Mouse (Mus musculus) G1E (cell line): ENCODE measurements around the gene Senp7. TPM values are rescaled to one million over a fixed set of nuclear protein-coding genes. Genes with fewer than 3 reads are reported as not detected.

Source experiments
- ATAC-seq: 2 replicates; pipeline ENCODE4 v1.8.0; 2016; ENCODE audit warnings: mild to moderate bottlenecking; ENCODE audit not compliant: insufficient number of reproducible peaks, poor library complexity, low FRiP score, severe bottlenecking; ENCODE audit errors: extremely low read depth
- DNase-seq: peaks from one replicate; pipeline ENCODE4 v3.0.0; 2012; ENCODE audit warnings: low spot score
- H3K27me3 ChIP-seq: 2 replicates; pipeline ENCODE4 v1.6.1; 2012; ENCODE audit warnings: mild to moderate bottlenecking, low read length, inconsistent platforms; ENCODE audit not compliant: insufficient read depth
- H3K36me3 ChIP-seq: replicated peaks from 2 replicates; pipeline ENCODE3; 2012; ENCODE audit warnings: mild to moderate bottlenecking, inconsistent platforms
- H3K4me1 ChIP-seq: 2 replicates; pipeline ENCODE4 v1.6.1; 2012; ENCODE audit warnings: low read depth, low read length, inconsistent platforms, mixed read lengths; ENCODE audit not compliant: insufficient read depth
- H3K4me3 ChIP-seq: 2 replicates; pipeline ENCODE4 v1.5.1; 2012; ENCODE audit warnings: low read depth, mild to moderate bottlenecking, inconsistent platforms, low read length, moderate library complexity, mixed read lengths
- H3K9me3 ChIP-seq: replicated peaks from 2 replicates; pipeline ENCODE4 v1.6.1; 2012; ENCODE audit warnings: inconsistent platforms
- CTCF ChIP-seq: IDR thresholded peaks from 2 replicates; pipeline ENCODE4 v1.5.1; 2012; ENCODE audit warnings: low read depth, low read length, inconsistent platforms, mixed read lengths
- GATA1 ChIP-seq: IDR thresholded peaks from 2 replicates; pipeline ENCODE4 v1.6.1; 2012; ENCODE audit warnings: borderline replicate concordance, low read length, inconsistent platforms, mixed read lengths
- GATA2 ChIP-seq: IDR thresholded peaks from 2 replicates; pipeline ENCODE4 v1.6.1; 2012; ENCODE audit warnings: low read depth, low read length, inconsistent platforms, borderline replicate concordance
- POLR2AphosphoS5 ChIP-seq: IDR thresholded peaks from 2 replicates; pipeline ENCODE4 v1.6.1; 2012; ENCODE audit warnings: low read depth, low read length, inconsistent platforms; ENCODE audit not compliant: insufficient replicate concordance
- TAL1 ChIP-seq: conservative IDR thresholded peaks from 2 replicates; pipeline ENCODE4 v1.6.1; 2012; ENCODE audit warnings: low read depth, low read length, inconsistent platforms, mixed read lengths
- polyA plus RNA-seq: library from polyadenylated mRNA; stranded (reverse); fragments of >175 nt; gene quantifications from 2 replicates; pipeline ENCODE4 v1.2.3, GENCODE M21; 2012
- total RNA-seq, 2 experiments: library from RNA; stranded (forward) in 1 of 2; stranded (reverse) in 1 of 2; fragments of 200-1000 nt in 1 of 2; fragments of >200 nt in 1 of 2; fragmentation: Nextera tagmentation in 1 of 2; gene quantifications; 2 replicates each; pipeline ENCODE4 v1.2.3; 2014 to 2017

The Senp7 gene
- total and polyA plus RNA-seq, 3 experiments = 20.5 to 115 (median 37.4) TPM

DNA sequence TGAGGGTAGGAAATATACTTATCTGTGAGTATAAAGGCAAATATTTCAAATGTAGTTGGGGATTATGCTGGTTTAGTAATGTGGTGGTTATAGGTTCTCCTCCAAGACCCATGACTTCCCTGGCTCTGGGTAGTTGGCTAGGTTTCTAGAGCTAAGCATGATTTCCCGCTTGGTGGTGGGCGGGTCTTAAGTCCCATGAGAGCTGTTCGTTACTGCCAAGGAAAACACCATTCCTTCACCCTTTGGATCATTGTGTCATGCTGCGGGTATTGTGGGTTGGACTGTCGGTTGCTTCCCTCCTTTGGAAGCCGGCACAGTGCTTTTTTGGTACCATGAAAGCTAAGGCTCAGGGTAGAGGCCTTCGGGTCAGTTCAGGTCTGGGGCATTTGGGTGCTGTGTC, 115.3 kb downstream of the Senp7 start:
- ATAC-seq (no peak), DNase-seq (no peak)
- no peak for TF ChIP-seq TAL1
- no peak for TF ChIP-seq GATA1
- TF ChIP-seq GATA2 = no peak
- no peak for TF ChIP-seq CTCF
- no peak for TF ChIP-seq POLR2AphosphoS5
- no peak overlapping the region for H3K4me3 ChIP-seq
- no peaks in the 10 kb centered on the region for H3K4me1 ChIP-seq
- H3K27me3 ChIP-seq = no peaks in the 10 kb centered on the region
- no peaks in the 10 kb centered on the region for H3K9me3 ChIP-seq
- H3K36me3 ChIP-seq = peaks cover 29% of the 10 kb centered on the region

DNA sequence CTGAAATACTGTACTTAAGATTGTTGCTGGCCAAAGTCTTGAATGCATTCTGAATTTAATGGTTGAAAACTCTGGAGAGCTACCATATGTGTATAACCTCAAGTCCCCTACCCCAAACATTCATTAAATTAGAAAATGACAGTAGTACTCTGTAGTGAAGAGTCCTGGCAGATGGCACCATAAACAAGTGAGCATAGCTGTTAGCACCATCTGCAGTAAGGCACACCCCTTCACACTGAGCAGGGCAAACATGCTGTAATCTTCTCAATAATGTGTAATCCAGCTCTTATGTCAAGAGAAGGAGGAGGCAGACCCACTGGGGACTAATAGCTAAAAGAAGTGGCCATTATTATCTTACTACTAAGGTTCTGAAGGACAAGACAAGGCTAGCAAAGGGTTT, 122.1 kb downstream of the Senp7 start:
- no peaks in the 10 kb centered on the region for H3K4me1 ChIP-seq
- no peaks in the 10 kb centered on the region for H3K27me3 ChIP-seq
- H3K36me3 ChIP-seq = peaks cover 36% of the 10 kb centered on the region

DNA sequence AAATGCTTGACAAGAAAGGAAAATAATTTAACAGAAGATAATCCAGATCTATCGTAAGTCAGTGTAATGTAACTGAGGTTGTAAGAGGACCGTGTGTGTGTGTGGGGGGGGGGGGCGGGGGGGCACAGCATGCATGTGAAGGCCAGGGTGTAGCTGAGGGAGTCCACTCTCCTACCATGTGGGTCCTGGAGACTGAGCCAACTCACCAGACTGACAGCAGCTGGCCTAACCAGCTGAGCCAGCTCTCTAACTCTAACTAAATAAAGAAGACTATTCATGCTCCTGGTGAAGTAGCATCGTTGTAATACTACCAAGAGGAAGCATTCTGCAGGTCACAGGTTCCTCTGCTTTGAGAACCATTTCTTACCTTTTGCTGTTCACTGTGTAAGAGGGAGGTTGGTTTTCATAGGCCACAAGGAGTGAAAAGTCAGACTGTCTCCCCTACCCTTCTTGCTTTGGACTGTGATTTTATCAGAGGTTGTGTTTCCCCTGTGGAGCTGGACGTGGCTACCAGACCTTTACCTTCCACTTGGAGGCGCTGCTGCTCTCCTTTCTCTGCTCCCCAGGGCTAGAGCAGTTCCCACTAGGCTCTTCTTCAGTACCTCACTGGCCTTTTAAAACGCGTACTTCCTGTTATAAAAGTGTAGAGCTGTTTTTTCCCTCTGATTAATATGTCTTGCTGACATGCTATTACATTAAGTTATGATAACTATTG, 127.9 kb downstream of the Senp7 start:
- H3K9me3 ChIP-seq = no peaks in the 10 kb centered on the region
- no peak overlapping the region for H3K4me3 ChIP-seq
- H3K36me3 ChIP-seq = peaks cover 30% of the 10 kb centered on the region
- TF ChIP-seq CTCF (no peak), TAL1 (no peak), GATA2 (no peak), POLR2AphosphoS5 (no peak), GATA1 (no peak)
- H3K4me1 ChIP-seq = no peaks in the 10 kb centered on the region
- H3K27me3 ChIP-seq = no peaks in the 10 kb centered on the region
- ATAC-seq (no peak), DNase-seq (no peak)

More for the DNA sequence above, 122.1 kb downstream of the Senp7 start:
- H3K9me3 ChIP-seq = no peaks in the 10 kb centered on the region
- no peak for ATAC-seq
- no peak for DNase-seq
- H3K4me3 ChIP-seq = no peak overlapping the region
- no peak for TF ChIP-seq POLR2AphosphoS5

DNA sequence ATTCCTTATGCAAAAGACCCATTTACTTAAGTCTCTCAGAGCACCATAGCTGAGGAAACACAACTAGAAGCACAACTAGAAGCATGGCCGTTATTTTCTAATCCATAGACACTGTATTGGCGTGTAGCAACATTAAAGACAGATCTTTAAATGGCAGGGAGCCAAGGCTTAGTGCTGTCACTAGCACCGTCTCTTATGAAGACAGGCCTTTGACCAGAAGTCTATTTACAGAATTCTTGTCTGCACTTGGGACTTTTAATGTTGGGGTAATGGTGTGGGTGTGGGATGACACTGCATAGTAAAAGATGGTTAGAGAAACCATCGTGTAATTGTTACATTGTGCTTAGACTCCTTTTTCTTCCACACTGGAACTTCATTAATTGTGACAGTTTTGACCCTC, 138.7 kb downstream of the Senp7 start:
- Histone ChIP-seq H3K9me3 (no peaks in the 10 kb centered on the region), H3K27me3 (no peaks in the 10 kb centered on the region), H3K4me1 (no peaks in the 10 kb centered on the region), H3K36me3 (peaks cover 30% of the 10 kb centered on the region), H3K4me3 (no peak overlapping the region)
- DNase-seq (no peak), ATAC-seq (no peak)
- TF ChIP-seq POLR2AphosphoS5 = no peak
- no peak for TF ChIP-seq TAL1

DNA sequence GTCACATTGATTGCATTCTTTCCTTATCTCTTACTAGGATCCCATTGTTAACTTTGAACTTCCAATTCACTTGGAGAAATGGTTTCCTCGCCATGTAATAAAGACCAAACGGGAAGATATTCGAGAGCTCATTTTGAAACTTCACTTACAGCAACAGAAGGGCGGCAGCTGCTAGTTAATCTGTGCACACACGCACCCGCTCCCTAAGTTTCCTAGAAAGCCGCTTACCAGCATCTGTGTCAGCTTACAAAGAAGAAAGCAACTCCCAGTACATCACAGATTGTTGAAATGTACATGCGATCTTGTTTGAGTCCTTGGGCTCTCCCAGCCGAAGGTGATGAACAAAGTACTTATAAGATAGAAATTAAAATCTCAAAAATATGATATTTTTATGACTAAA, 140.1 kb downstream of the Senp7 start:
- Histone ChIP-seq H3K27me3 (no peaks in the 10 kb centered on the region), H3K9me3 (no peaks in the 10 kb centered on the region), H3K36me3 (peaks cover 23% of the 10 kb centered on the region), H3K4me3 (no peak overlapping the region), H3K4me1 (no peaks in the 10 kb centered on the region)
- TF ChIP-seq GATA2 (no peak), CTCF (no peak), POLR2AphosphoS5 (no peak), GATA1 (no peak), TAL1 (no peak)
- no peak for DNase-seq
- no peak for ATAC-seq

DNA sequence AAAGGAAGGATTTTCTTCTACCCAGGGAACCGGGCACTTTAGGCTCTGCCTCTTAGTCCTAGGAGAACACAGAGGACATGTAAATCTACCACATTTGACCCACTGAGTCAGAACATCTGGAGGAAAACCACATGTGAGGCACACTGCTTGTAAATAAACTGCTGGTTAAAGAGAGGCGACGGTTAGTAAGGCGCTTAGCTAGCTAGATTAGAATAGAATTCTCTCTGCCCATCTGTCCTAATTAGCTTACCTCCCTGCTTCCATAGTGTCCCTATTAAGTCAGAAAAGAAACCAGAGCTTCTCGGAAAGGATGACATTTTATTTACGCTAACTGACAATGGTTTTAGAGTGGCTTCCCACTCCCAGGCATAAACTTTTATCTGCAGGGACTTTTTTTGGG, 155.9 kb downstream of the Senp7 start, which contains the start of gene Impg2:
Gene Impg2, plus strand, starts transcription at position 263 of the 400 bp plus-strand sequence.
- Histone ChIP-seq H3K36me3 (no peaks in the 10 kb centered on the region), H3K4me3 (no peak within 1 kb of the TSS), H3K27me3 (no peaks in the 10 kb centered on the region), H3K4me1 (no peaks in the 10 kb centered on the region), H3K9me3 (no peaks in the 10 kb centered on the region)
- TF ChIP-seq GATA2 (no peak), GATA1 (no peak), CTCF (no peak), TAL1 (no peak), POLR2AphosphoS5 (no peak)
- ATAC-seq = no peak
- DNase-seq = no peak

DNA sequence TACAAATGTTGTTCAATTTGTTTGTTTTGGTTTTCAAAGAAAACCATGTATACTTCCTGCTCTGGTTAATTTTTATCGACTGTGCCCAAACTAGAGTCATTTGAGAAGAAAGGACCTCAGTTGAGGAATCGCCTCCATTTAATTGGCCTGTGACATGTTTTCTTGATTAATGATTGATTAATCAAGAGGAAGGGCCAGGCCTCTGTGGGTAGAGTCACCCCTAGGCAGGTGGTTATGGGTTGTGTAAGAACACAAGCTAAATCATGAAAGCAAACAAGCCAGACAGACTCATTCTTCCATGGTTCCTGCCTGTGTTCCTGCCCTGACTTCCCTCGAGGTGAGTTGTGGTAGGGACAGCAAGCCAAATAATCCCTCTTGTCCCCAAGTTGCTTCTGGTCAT, 164.6 kb downstream of the Senp7 start:
- H3K4me3 ChIP-seq = no peak overlapping the region
- ATAC-seq (no peak), DNase-seq (no peak)
- H3K9me3 ChIP-seq = no peaks in the 10 kb centered on the region
- no peaks in the 10 kb centered on the region for H3K4me1 ChIP-seq
- H3K36me3 ChIP-seq = no peaks in the 10 kb centered on the region
- no peak for TF ChIP-seq GATA2
- no peak for TF ChIP-seq POLR2AphosphoS5
- no peak for TF ChIP-seq CTCF
- no peak for TF ChIP-seq GATA1
- H3K27me3 ChIP-seq = no peaks in the 10 kb centered on the region; the same call in 1 of the 2 replicates
